Mouse (Mus musculus): ENCODE measurements around the gene Chgb. TPM values are rescaled to one million over a fixed set of nuclear protein-coding genes. Genes with fewer than 3 reads are reported as not detected.

Gene Chgb
- total RNA-seq (2021): under 1 TPM; 0.42 to 0.50 TPM

DNA sequence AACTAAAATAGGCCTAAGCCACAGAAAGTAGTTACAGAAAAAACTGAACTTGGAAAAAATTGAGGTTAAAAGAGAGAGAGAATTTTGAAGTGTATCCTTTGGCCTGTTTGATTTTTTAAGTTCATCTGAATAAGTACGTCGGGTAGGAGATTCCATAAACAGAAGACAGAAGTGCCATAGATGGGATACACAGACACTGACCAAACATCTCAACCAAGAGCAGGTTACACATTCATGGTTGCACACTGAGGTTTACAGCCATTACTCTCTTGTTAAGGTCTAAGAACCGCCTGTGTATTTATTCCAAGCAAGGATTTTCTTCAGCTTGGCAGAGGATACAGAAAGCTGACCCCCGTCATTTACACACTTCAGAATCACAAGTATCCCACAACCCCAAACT, at the start of gene Chgb:
TSS of gene Chgb (plus strand) at position 301 of the 400 bp plus-strand sequence.
- intact Hi-C loops (cut with DNase I): no loop called here
- DNase-seq: no peak

DNA sequence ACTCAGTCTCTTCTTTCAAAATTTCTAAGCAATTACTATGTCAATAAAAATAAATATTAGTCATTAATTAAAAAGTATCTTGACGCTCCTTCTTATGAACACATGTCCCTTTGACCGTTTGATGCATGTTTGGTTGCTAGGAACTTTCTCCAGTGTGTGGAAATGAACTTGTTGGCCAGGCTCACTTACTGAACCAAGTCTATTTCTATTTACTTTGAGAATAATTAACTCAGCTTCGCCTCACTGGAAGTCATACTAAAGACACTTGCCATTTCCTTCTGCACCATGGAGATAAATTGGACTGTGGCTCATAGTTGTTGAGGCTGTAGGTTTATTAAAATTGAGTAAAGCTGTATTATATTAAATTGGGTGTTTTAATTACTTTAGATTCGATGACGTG, 48.1 kb upstream of the Chgb start:
- DNase-seq: no peak
- intact Hi-C loops (cut with DNase I): no loop called here

DNA sequence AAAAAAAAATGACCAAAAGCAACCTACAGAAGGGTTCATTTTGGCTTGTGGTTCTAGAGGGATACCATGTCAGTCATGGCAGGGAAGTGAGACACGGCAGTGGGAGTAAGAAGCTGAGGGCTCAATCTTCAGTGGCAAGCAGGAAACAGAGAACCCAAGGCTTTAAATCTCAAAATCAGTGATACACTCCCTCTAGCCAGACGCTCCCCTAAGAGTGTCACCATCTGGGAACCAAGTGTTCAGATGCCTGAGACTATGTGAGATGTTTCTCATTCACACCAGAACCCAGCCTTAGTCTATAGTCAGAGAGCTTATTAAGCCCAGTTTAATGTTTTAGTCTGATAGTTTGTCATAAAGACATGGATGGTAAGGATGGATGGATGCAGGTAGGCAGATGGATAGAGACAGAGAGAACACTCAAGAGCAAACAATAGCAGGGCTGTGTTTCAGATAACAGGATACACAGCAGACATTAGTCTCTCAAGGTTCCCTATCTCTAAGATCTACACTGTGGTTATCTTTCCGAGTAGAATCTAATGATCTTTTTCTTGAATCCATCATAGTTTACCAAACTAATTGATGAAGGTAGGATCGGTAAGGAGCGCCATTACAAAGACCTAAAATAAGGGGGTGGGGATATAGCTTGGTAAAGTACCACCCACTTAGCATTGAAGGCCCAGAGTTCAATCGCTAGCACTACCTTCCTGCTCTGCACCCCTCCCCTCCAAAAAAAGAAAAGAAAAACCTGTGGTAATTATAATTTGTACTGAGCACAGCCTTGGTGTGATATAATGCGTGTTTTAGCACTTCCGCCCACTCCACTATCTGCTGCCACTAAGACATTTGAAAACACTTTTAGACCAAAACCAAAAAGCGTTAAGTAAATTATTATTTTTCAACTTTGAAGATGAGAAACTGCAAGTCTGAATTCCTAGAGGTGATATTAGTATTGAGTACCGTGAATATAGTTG, 47.2 kb upstream of the Chgb start:
- DNase-seq: no peak
- intact Hi-C loops (cut with DNase I): no loop called here

DNA sequence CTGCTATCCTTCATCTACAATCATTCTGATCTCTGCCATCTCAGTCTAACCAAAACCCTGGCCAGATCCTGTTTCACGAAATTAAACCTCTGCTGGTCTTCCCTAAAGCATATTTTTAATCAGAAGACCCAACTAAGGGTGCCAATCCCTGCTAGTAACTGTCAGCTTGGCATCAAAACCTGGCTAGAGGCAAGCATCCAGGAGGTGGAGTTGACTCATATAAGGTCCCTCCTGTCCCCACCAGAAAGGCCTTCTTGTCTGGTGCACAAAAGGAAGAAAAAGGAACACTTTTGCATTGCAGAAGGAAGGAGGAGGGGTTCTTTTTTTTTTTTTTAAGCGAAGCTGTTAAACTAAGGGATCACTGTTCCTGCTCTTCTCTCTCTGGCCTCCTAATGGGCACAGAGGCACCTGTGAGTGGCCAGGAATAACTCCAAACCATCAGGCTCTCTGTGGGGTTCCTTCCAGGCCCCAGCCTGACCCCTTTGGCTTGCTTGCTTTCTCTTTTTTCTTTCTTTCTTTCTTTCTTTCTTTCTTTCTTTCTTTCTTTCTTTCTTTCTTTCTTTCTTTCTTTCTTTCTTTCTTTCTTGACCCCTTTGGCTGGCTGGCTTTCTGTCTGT, 42.2 kb upstream of the Chgb start:
- intact Hi-C loops (cut with DNase I): no loop called here
- no peak for DNase-seq

DNA sequence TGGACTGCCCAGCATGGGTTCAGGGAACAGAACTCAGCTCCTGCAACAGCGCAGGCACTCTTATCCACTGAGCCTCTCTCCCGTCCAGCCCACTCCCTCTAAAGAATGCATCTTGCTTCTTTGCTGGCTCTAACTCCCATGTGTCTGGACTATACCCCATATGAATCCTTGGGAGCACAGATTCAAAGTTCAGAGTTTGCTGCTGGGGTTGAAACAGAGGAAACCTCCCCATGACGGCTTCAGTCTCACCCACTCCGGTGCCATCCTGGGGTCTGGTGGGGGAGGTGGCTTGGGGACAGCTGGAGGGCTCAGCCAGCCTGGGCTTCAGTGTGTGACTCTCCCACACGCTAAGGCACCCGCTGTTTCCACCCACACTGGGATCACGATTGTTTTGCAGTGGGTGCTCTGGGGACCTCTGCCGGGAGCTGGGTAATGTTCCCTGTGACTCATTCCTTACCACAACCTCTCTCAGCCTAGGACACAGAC, 39.2 kb upstream of the Chgb start:
- intact Hi-C loops (cut with DNase I): no loop called here
- DNase-seq: no peak

GRCm38 (mm10) chr2:132744866-132745265, 36.2 kb upstream of the Chgb start:
- intact Hi-C loops (cut with DNase I): no loop called here
- DNase-seq: no peak

DNA sequence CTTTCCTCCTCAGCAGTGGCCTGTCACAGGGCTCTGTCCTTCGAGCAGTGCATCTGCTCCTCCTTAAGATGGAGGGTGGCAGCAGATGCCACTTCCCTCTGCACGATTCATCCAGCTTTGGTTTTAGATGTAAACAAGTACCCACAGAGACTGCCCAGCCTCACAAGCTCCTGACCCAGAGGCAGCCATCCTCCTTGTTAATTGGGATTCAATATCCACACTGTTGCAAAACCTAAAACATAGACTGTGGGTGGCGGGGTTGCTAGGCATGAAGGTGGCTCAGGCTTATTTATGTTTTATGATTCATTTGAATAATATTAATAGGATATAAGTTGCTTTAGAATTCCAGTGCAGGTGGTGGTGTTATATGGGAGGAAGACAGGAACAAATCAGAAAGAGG, 35.0 kb upstream of the Chgb start:
- intact Hi-C loops (cut with DNase I): no loop called here
- DNase-seq: no peak

GRCm38 (mm10) chr2:132750726-132751125, 30.4 kb upstream of the Chgb start:
- DNase-seq: no peak
- intact Hi-C loops (cut with DNase I): no loop called here

- no peak for DNase-seq
- intact Hi-C loops (cut with DNase I): no loop called here
Observed at GRCm38 (mm10) chr2:132751141-132752066, 29.7 kb upstream of the Chgb start.

DNA sequence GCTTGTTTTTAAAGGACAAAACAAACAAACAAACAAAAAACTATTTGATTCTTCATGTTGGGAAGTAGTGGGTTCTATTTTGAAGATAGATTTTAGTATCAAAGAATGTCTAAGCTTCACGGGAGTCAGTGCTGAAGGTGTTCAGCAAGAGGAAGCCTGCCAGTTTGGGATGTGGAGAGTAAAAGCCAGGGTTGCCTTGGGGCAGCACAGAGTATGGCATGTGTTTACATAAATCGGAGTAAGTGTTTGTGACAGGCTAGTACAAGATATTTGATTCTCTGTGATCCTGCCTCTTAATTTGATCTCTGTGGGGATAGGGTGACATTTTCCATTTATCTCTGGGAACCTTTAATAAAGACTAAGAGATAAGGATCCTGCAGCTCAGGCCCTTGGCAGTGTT, 28.7 kb upstream of the Chgb start:
- intact Hi-C loops (cut with DNase I): no loop called here
- DNase-seq: no peak

DNA sequence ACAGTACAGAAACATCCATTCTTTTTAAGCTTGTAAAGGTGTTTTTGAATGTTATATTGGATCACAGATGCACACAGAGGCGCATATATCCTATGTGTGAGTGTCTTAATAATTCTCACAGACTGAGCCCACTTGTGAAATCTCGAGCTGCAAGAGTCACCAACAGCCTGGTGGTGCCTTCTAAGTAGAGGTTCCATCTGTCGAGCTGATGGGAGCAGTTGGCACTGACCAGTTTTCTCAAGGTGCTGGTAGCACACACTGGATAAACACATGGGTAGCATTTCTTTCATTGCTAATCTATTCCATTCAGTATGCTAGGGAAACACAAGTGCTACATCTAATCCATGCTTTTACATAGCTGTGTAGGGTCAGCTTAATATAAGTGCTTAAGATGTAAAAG, 27.9 kb upstream of the Chgb start:
- intact Hi-C loops (cut with DNase I): no loop called here
- DNase-seq: no peak

DNA sequence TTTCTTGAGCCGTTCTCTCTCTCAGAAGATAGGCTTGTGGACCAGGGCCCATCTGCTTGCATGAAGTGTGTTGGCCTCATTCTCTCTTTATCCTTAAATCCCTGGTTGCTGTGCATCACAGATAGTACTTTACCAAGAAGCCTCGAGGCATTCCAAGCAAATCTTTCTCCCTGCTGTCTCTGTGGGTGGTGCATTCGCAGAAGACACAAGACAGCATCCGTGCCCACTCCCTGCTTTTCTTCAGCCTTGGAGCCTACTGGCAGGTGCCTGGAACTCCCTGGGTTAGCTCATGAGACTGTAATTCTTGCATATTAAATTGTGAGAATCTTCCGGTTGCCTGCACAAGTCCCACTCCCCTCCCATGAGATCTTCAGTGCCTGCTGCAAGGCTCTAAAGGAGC, 23.2 kb upstream of the Chgb start:
- no peak for DNase-seq
- intact Hi-C loops (cut with DNase I): no loop called here

DNA sequence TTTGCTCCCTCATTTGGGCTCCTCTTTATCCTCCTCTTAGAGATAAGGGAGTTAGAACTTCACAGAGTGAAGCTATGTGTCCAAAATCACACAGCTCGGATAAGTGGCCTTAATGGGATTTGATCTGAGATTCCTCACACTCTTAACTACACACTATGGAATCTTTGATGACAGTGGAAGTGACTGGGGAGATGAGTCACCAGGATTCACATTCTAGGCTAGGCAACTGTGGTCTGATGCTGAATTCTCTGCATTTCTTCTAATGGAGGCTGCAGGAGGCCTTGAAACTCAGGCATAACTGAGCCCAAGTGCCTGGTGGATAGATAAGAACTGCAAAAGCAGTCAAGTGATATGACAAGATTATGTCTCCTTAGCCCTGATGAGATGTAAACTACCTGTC, 10.3 kb upstream of the Chgb start:
- intact Hi-C loops (cut with DNase I): no loop called here

GRCm38 (mm10) chr2:132781439-132782068, 476 bp downstream of the Chgb start:
- intact Hi-C loops (cut with DNase I): no loop called here

More for the DNA sequence above, 10.3 kb upstream of the Chgb start:
- DNase-seq: no peak

DNA sequence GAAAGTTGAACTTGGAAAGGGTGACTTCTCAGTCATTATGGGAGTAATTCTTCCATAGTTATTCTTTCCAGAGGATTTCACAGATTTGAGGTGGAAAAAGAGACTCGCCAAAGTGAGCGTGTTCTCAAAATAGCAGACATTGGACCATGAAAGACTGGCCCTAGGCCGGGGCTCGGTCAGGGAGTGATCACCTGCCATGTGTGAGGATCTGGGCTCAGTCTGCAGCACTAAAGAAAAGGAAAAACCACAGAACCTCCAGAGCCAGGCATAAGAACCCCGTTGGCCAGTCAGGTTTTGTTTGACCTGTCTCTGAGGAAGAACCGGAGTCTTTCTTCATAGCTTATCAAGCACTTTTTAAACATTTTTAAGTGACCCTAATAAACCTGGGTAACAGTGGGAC, 3.0 kb downstream of the Chgb start:
- DNase-seq: no peak
- intact Hi-C loops (cut with DNase I): no loop called here

More at GRCm38 (mm10) chr2:132781439-132782068, 476 bp downstream of the Chgb start:
- peak; percentile 95 to 96 for DNase-seq

DNA sequence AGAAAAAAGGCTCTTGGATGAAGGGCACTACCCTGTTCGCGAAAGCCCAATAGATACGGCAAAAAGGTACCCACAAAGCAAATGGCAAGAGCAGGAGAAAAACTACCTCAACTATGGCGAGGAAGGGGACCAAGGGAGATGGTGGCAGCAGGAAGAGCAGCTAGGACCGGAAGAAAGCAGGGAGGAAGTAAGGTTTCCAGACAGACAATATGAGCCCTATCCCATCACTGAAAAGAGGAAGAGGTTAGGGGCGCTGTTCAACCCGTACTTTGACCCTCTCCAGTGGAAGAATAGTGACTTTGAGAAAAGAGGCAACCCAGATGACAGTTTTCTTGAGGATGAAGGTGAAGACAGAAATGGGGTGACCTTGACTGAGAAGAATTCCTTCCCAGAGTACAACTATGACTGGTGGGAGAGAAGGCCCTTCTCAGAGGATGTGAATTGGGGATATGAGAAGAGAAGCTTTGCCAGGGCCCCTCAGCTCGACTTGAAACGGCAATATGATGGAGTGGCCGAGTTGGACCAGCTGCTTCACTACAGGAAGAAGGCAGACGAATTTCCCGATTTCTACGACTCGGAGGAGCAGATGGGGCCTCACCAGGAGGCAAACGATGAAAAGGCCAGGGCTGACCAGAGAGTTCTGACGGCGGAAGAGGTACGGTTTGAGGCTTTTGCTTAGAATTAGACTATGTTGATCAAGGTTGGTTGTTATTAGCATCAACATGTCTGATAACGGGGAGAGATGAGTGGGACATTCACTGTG, 12.5 kb downstream of the Chgb start:
- no peak for DNase-seq
- intact Hi-C loops (cut with DNase I): no loop called here

GRCm38 (mm10) chr2:132794204-132794586, 13.1 kb downstream of the Chgb start:
- no peak for DNase-seq
- intact Hi-C loops (cut with DNase I): no loop called here

- intact Hi-C loops (cut with DNase I): no loop called here
- DNase-seq: no peak
Observed at GRCm38 (mm10) chr2:132802976-132803375, 21.9 kb downstream of the Chgb start.

- DNase-seq: peak; percentile 93
- intact Hi-C loops (cut with DNase I): loop anchor here (2.0 to 10.0 kb wide), 2 partner anchors 31 to 301 kb away; partner anchors contain the start of gene Crls1
Observed at GRCm38 (mm10) chr2:132815608-132816314, 34.7 kb downstream of the Chgb start, which contains the start of the genes Trmt6 and Mcm8. Trmt6 (minus strand) TSS chr2:132816055. Mcm8 (plus strand) TSS chr2:132816141.
